Mouse (Mus musculus) MN1 (cell line): Measurements from ENCODE around the gene Gm33543.

Experiments used
- DNase-seq: peaks from one replicate; pipeline ENCODE4 v3.0.0-alpha.2; 2016; ENCODE audit warnings: low spot score

Gene Gm33543

DNA sequence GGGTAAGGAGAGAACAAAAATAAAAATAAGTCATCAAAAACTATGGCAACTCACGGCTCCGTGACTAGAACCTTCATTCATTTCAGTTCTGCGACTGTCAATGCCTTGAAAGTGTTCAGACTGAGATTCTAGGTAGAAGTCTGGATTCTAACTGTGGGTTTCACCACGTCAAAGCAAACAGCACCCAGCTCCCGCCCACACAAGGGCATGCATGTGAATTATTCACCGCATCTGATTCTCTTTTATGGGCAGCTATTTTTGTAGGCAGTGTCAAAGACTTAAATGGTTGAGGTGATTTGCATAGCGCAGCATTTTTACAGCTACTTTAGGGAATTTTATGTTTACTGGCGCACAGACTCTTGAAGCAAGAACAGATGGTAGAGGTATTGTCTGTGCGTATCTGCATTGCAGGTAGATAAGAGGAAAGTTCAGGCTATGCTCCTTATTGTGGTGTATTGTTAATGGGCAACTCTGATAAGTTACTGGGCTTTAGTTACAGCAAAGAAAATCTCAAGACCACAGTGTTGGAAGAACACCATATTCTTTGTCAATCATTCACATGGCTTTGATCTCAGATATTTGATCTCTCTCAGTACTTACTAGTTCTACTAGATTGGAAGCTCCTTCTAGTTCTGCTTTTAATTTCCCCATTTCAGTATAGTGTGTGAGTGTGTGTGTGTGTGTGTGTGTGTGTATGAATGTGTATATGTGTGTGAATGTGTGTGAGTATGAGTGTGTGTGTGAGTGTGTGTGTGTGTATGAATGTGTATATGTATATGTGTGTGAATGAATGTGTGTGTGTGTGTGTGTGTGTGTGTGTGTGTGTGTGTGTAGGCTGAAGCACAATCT is at the start of gene Gm33543:
TSS of gene Gm33543 (minus strand) at position 142 of the 849 bp plus-strand sequence.
- DNase-seq: no peak

- DNase-seq: no peak
Observed at GRCm38 (mm10) chr10:95892132-95892531, 49.4 kb upstream of the Gm33543 start.

- DNase-seq: no peak
Observed at GRCm38 (mm10) chr10:95891214-95891960, 48.7 kb upstream of the Gm33543 start.

- no peak for DNase-seq
Observed at GRCm38 (mm10) chr10:95883761-95884517, 41.2 kb upstream of the Gm33543 start.

GRCm38 (mm10) chr10:95882036-95882435 is 39.3 kb upstream of the Gm33543 start:
- DNase-seq: no peak

DNA sequence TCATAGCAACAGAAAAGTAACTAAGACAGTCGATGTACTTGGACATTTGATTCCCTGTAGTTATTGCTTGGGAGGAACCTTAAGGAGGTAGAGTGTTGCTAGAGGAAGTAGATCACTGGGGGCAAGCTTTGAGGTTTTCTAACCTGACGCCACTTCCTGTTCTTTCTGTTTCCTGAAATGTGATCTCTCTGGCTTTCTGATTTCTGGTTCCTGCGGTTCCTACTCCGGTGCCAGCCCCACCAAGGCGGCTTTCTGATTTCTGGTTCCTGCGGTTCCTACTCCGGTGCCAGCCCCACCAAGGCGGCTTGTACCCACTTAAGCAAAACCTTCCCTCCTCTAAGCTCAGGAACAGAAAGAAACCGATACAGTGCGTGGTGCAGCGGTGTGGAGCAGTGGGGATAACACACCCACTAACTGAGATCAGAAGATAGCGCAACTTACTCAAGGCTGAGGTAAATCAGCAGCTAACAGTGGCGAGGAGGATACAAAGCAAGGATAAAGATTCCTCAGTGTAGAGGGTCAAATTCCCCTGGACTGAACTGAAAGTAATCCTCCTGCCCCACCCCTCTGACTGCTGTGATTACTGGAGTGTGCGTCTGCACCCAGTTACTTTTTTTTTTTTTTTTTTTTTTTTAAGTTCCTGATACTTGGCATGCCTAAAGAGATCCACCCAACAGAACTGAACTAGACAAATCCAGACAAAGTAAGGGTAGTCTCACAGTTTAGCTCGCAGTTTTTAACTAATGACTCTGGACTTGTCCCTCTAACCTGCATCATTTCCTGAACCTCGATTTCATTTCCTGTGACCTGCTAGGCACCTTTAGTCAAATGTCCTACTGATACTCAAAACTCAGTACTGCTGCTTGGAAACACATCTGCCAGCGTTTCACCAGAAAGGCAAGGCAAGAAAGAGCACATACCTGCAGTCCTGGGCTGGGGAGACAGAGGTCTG is 37.5 kb upstream of the Gm33543 start:
- DNase-seq: no peak

- no peak for DNase-seq
Observed at GRCm38 (mm10) chr10:95870782-95871181, 28.1 kb upstream of the Gm33543 start.

DNA sequence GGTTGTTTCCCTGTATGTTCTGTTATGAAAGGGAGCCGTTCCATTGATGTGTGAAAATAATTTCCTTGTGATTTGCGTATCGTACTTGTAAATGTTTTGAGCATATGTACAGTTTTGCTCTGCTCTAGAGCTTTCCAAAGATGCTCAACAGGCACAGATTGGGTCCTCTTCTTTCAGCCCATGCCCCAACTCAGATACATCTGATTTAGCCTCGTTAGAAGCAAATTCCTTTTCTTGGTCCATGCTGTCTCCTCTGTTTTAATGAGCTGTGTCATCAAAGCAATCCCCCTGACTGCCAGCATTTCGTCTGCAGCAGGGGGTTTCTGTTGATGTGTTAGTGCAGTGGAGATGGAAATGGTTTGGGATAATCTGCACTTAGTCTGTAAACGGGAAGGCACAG is 25.6 kb upstream of the Gm33543 start:
- DNase-seq: no peak

DNA sequence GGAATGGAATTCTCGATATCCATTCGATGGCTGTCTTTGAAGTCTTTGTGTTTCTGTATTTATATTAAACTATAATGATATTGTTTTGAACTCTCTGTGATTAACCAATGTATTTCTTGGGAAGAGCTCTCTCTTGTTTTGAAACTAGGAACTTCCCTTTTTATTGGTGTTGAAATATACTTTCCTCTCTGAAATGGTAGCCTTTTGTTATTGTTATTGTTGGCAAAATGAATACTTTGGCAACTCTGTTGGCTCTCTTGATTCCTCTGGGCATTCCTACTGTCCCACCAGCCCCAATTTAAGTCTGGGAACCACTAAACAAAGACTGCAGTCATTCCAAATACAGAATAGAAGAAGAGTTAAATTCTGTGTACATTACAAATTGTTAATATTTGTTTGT is 24.9 kb upstream of the Gm33543 start:
- DNase-seq: no peak

DNA sequence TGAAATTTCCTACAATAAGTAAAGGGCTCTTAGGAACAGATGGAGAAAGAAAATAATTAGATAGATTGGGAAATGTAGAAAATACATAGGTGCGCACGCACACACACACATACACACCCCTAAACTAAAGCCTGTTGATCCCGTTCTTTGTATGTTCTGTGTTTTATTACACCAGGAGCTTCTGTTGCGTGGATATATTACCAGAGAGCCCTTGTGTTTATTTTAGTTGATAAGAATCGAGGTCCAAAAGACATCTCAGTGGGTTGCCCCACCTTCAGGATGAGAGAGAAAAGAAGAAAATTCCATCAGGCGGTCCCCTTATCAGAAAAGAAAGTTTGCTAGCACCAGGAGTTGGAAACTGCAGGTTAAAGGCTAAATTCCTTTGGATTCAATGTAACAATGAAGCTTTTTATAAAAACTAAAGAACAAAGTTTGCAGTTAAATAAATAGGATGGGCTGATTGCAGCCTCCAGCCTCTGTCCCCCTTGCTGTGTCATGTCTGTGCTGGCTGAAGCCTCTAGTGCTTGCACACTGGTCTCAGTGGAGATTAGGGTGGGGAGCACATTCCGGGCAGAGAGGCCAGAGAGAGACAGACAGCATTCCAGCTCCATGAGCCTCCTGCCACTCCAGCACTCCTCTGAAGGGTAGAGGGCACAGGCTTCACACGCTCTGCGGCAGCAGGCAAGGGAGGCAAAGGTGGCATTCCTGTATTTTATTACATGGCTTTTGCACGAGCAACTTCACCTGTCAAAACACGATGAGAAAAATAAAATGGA is 21.8 kb upstream of the Gm33543 start:
- no peak for DNase-seq

- no peak for DNase-seq
Observed at GRCm38 (mm10) chr10:95862664-95863063, 19.9 kb upstream of the Gm33543 start.

- DNase-seq: peak; percentile 25
Observed at GRCm38 (mm10) chr10:95858164-95858563, 15.4 kb upstream of the Gm33543 start.

DNA sequence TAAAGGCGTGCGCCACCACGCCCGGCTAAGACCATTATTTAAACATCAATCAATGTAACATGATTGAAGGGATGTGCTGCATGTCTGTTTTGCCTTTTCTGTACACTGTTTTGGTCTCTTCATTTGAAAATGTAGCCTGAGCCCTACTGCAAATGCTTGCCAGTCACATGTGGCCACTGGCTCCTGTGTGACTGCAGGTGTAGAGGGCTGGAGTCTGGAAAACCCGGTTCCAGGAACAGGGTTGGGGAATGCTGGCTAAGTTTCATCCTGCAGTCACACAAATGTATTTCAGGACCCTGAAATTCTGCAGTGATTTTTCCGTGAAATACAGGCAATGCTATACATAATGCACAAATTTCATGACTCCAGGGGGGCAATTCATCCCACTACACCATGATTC is 12.7 kb upstream of the Gm33543 start:
- no peak for DNase-seq

DNA sequence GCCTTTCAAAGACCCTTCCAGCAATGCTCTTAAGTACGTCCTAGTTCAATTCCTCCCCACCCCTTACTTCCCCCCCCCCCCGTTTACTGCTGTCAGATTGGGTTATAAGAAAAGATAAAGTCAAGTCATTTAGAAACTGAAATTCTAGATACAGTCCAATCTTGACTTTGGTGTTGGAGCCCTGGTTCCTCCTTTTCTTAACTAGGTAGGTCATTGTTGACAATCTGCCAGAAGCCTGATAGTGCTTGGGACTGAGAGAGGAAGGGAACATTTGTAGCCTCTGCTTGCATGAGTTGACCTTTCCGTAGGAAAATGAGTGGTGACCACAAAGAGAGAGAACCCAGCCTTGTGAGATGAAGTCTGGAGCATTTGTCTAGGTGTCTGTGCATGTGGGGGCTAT is 7.8 kb upstream of the Gm33543 start:
- DNase-seq: no peak

DNA sequence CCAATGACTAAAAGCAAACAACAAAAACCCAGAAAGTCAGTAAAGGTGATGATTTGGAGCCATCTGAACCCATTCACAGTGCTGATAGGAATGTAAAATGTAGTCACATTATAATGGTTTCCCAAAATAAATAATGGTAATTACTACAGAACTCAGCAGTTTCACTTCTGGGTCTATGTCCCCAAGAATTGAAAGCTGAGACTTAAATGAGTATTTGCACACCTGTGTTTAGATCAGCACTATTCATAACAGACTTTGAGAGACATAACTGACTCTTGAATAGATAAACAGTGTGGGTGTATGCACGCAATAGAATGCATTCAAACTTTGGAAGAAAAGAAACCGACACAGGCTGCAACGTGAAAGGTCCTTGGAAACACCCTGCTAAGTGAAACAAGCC is 4.0 kb upstream of the Gm33543 start:
- DNase-seq: no peak

DNA sequence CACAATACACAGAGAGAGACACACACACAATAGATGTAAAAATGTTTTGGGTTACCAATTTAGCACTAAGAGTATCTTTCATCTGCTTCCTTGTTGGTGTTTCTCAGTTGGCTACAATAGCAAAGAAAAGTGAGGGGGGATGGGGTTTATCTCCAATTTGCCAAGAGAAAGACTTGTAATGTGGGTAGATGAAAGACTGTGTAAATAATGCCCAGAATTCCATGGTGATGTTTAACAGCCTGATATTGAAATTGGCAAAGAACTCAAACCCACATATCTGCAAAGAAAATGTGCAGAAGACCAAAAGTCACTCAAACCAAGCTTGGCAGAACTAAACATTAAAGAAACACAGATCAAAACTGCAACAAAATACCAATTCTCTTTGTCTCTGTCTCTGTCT is 3.6 kb upstream of the Gm33543 start:
- DNase-seq: no peak

DNA sequence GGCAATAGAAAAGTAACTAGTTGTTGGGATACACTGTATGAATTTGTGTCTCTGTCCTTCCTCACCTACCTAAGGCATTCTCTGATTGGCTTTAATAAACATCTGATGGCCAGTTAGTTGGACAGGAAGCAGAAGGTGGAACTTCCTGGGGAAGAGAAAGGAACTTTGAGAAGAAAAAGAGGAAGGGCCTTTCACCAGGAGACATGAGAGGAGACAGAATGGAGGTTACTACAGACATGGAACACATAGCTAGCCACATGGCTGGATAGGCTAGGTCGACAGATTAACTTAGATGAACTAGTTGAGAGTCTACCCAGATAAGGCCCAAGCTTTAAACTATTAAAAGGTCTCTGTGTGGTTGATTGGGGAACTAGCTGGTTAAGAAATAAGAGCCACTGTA is 1.1 kb upstream of the Gm33543 start:
- DNase-seq: no peak

DNA sequence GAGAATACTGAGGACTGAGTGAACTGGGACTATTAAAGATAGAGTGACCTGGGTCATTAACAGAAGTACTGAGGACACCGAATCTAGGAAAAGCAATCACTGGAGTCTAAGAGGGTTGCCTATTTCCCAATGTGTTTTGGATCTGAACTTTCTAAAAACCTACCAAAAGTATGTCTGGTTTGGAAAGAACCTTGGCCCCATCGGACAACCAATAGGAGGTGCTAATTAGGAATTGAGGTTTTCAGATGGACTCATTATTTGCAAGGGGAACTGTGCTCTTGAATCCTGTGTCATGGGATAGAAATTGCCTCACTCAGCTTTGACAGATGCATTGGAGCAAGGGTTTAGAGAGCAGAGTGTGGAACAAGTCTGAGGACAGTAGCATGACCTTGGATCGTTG is 1.5 kb downstream of the Gm33543 start:
- no peak for DNase-seq

GRCm38 (mm10) chr10:95839803-95840202 is 2.9 kb downstream of the Gm33543 start:
- no peak for DNase-seq

- no peak for DNase-seq
Observed at GRCm38 (mm10) chr10:95839036-95839435, 3.7 kb downstream of the Gm33543 start.
